Mouse (Mus musculus): ENCODE measurements around the gene Ftsj1.

The Ftsj1 gene

DNA sequence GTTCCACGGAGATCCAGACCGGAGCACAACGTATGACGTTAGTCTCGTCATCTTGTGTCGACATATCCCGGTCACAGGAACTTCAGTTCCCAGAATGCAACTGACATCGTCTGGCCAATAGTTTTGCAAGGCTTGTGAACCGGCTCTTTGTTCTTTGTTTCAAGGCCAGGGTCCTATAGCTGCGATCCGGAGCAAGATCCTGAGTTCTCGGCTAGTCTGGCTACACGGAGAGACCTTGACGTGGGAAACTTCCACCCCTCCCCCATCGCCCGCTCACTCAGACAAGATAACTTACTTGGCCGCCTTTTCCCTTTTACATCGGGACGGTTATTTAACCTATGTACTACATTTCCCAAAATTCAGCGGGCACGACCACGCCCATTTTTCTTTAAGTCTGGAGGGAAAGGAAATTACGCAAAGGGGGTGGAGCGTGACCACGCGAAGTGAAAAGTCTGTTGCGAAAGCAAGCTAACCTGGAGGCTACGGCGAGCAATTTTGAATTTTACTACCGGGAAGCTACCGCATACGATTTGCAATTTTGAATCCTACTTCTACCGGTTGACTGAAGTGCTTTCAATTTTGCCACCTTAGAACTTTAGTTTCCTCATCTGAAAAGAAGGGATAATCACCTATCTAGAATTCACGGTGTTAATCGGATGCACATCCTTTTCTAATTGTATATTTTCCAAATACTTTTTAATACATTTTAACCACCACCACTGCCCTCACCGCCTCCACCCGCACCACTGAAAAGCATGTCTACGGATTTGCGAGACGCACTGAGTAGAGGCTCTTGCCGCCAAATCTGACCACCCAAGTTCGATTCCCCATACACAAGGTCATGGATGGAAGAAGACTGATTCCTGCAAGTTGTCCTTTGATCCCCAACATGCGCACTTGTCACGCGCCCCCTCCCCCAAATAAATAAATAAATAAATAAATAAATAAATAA lies at the start of gene Ftsj1:
Gene Ftsj1, minus strand, starts transcription at position 73 of the 952 bp plus-strand sequence.
- in situ Hi-C loops (cut with MboI; ENCODE audit: unreplicated experiment in 2 of 2), result no loop called here

DNA sequence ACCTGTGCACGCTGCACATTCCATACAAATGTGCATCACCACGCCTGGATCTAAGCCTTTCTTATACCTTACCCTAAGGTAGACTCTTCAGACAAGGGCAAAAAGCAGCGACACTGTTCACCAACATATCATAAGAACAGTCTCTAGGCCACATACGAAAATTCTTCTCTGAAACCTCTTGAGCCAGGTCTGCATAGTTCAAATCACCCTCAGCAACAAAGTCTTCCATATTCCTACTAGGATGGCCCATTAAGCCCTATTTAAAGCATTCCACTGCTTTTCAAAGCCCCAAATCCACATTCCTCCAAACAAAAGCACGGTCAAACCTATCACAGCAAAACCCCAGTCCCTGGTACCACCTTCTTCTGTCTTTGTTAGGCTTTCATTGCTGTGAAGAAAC lies 36.4 kb upstream of the Ftsj1 start:
- in situ Hi-C loops (cut with MboI; ENCODE audit: unreplicated experiment in 2 of 2), result no loop called here

DNA sequence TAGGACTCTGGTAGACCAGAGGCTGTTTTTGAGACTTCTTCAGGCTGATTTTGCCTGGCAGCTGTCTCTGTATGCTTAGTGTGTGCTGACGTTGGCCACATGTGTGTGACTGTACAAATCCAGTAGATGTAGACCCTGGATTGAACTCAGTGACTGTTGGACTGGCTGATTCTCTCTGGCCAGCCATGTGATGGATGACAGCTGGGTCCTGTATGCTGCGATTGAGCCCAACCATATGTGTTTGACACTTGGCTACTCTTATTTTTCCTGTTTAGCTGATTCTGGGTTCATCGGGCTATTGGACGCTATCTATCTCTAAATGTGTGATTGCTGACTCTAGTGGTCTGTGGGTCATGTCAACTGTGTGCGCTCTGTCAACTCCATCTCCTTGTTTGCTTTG lies 21.9 kb upstream of the Ftsj1 start:
- in situ Hi-C loops (cut with MboI; ENCODE audit: unreplicated experiment in 2 of 2), result no loop called here

DNA sequence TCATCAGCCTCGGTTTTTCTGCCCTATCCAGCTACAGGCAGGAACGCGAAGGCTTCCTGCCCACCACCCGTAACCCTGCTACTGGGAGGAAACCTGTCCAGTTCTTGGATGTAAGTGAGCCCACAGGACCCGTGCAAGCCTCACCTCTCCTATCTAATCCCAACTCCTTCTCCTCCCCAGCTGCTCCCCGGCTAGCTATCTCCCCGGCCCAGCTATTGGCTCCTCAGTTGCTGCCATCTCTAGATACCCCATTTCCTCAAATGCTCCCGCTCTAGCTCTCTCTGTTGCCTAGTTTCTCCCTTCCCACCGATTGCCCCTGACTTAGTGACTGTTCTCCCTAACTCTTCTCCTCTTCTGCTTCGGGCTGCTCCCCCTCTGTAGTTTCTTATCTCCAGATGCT lies 19.8 kb upstream of the Ftsj1 start:
- in situ Hi-C loops (cut with MboI; ENCODE audit: unreplicated experiment in 2 of 2), result no loop called here

DNA sequence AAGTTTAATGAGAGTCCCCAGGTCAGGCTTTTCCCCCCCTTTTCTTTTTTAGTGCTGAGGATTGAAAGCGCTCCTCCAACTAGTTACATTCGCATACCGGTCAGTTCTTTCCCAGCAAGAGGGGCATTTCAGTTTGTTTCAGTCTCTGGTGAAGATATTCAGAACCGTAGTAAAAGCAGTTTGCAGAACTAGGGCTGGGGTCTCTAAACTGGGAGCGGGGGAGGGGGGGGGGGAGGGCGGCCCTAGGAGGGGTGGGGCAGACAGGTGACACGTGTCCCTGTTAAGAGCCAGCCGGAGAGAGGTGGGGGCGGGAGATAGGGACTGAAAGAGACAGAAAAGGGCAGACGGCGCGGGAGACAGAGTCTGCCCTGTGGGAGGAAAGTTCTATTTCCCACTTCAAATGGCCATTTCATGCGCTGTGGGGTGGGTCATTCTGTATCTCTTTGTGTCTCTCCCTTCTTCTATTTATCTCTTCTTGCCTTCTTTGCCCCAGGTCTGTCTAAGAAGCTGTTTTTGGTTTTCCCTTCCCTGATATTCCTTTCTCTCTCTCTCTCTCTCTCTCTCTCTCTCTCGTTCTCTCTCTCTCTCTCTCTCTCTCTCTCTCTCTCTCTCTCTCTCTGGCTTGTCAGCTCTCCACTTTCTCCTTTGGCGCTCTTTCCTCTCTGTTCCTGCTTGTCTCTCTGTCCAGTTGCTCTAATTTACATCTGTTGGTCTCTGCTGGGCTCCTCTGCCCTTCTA lies 19.0 kb upstream of the Ftsj1 start, which contains the start of gene Slc38a5:
Gene Slc38a5, plus strand, starts transcription at position 51 of the 738 bp plus-strand sequence.
- in situ Hi-C loops (cut with MboI; ENCODE audit: unreplicated experiment in 2 of 2), result no loop called here

DNA sequence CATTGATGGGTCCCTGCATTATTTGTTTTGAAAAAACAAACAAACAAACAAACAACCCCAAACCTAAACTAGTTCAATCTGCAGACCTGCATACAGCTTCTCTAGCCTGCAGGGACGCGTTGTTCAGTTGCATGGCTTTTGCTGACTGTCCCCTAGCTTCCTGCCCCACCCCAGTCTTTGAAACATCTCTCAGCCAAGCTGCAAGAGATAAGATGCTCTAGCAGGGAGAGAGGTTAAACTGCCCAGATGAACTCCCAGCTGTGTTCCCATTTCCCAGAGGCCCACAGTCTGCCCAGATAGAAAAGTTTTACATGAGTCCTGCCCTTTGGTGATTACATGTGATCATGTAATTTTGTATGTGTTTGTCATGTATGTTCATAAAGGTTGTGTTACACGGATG lies 12.0 kb upstream of the Ftsj1 start:
- in situ Hi-C loops (cut with MboI; ENCODE audit: unreplicated experiment in 2 of 2), result no loop called here

DNA sequence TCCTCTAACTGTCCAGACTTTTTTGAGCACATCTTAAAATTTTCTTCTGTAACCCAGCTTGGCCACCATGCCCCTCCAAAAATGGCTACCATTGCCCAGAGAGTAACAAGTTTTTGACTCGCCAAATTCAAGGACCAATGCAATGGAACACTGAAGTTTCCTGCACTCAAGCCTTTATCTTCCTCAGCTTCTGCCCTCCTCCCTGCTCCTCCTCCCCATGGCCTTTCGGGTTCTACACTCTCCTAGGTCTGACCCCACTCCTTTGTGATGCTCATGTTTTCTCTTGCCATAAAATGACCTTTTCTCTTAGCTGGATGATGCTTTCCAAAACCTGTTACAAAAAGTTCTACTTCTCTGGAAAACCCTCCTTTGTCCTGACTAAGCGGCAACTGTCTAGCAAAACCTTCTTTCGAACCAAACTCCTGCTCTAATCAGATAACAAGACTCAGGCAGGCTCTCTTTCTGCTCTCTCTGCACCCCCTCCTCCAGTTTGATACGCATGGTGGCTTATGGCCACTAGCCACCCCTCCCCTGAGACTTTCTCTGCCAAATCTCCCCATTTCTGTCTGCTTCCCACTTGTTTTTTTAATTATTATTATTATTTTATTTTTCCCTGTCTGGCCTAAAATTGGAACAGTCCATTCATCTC lies 11.1 kb upstream of the Ftsj1 start:
- in situ Hi-C loops (cut with MboI; ENCODE audit: unreplicated experiment in 2 of 2), result no loop called here

DNA sequence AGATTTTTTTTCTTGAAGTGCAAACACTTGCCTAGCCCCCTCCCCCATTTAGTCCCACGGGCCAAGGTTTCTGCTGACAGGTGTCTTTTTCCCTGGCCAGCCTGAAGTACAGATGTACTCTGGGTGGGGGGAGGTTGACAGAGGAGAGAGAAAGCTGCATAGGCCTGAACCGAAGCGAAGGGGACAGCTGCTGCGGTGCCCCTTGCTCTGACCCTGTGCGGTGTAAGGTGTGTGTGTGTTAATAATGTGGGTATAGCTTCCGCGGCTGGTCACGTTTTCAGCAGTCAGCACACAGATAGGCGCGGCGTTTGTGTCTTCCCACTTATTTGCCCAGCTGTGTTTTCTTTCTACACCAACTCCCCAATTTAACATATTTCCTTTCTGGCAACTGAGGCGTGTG lies 7.3 kb upstream of the Ftsj1 start:
- in situ Hi-C loops (cut with MboI; ENCODE audit: unreplicated experiment in 2 of 2), result no loop called here

DNA sequence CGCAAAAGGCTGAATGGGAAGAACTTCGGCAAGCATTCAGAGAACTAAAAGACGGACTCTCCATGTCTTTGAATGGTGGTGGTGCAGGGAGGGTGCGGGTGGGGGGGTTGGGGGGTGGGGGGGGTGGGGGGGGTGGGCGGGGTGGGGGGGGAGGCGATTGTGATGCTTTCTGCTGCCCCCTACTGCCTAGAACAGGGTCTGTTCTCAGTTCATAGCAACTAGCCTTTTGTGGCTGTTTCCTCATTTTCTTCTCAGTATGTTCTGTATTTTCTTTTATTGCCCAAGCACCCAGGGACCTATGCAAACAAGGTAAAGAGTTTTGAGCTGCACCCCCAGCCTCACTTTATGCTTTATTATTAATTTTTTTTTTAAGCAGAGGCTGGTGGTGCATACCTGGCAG lies 3.6 kb upstream of the Ftsj1 start:
- in situ Hi-C loops (cut with MboI; ENCODE audit: unreplicated experiment in 2 of 2), result no loop called here

DNA sequence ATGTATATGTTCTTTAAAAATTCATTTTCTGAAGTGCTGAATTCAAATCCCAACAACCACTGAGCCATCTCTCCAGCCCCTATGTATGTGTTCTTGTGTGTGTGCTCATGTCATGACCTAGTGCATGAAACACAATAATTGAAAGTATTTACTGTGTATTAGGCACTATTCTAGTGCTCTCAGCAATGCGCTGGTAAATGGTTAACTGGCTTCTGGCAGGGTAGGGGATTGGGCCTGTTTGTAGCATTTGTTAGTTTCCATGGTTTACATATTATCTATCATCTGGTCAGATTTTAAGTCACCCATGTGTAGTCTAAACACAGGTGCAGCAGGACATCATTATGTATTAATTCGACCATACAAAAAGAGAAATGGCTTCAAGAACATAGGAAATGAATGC lies 1.5 kb upstream of the Ftsj1 start:
- in situ Hi-C loops (cut with MboI; ENCODE audit: unreplicated experiment in 2 of 2), result no loop called here

DNA sequence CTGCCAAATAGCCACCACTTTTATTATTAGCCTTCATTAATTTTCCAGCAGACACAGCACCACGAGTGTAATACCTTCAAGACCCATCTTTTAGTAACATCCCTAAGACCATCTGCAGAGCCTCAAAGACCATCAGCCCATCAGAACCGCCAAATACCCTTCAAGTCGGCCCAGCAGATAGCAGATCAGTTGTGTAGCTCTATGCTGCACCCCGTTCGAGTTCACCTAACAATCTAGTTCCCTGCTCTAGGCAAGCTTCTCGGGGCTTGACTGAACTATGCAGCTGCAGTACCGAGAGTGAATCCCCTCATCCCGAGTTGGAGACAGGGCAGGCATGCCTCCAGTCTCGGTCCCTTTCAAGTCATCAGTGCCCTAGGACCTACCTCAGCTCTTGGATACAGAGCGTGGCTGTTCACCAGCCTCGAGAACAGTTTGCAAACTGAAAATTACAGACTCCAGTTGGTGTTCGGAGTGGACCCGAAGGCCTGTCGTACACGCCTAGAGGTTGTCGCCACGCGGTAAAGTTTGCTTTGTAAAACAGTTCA lies 345 bp downstream of the Ftsj1 start:
- in situ Hi-C loops (cut with MboI; ENCODE audit: unreplicated experiment in 2 of 2), result no loop called here

DNA sequence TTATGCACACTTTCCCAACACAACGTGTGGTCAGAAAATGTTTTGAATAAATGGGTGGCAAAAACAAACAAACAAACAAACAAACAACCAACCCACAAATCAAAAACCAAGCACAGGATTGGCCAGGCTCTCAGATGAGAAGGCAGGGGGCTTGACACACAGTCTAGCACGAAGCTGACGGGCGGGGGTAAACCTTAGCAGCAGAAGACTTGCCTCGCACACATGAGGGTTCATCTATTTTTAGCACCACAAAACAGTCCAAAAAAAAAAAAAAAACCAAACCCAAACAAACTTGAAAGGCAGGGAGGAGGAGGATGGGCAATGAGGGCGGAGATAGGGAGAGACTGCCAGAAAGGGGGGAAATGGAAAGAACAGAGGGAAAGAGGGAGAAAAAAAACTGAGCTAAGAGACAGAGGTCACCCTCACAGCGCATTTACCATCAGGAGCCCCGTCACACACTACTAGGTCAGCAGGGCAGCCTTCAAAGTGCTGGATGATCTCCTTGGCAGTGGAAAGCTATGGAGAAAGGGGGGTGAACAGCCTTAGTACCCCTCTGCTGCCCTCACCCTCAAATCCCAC lies 3.6 kb downstream of the Ftsj1 start:
- in situ Hi-C loops (cut with MboI; ENCODE audit: unreplicated experiment in 2 of 2), result loop anchor here (10.0 to 25.0 kb wide), 2 partner anchors 54 to 336 kb away; partner anchors contain the start of genes Ebp (in 1 of the 2), Gm10490 (in 1 of the 2), Gm10491 (in 1 of the 2) and Pcsk1n (in 1 of the 2)

DNA sequence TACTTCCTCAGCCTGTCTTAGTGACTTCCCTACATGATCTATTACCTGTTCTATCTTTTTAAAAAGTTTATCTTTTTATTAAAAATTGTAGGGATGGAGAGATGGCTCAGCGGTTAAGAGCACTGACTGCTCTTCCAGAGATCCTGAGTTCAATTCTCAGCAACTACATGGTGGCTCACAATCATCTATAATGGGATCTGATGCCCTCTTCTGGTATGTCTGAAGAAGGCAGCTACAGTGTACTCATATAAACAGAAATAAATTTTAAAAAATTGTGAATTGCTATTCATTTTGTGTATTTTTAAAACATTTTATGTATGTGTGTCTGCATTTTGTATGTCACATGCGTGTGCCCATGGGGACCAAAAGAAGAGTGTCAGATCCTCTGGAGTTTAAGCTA lies 4.5 kb downstream of the Ftsj1 start:
- in situ Hi-C loops (cut with MboI; ENCODE audit: unreplicated experiment in 2 of 2), result loop anchor here (10.0 to 25.0 kb wide), 2 partner anchors 53 to 335 kb away; partner anchors contain the start of genes Ebp (in 1 of the 2), Gm10490 (in 1 of the 2), Gm10491 (in 1 of the 2) and Pcsk1n (in 1 of the 2)

DNA sequence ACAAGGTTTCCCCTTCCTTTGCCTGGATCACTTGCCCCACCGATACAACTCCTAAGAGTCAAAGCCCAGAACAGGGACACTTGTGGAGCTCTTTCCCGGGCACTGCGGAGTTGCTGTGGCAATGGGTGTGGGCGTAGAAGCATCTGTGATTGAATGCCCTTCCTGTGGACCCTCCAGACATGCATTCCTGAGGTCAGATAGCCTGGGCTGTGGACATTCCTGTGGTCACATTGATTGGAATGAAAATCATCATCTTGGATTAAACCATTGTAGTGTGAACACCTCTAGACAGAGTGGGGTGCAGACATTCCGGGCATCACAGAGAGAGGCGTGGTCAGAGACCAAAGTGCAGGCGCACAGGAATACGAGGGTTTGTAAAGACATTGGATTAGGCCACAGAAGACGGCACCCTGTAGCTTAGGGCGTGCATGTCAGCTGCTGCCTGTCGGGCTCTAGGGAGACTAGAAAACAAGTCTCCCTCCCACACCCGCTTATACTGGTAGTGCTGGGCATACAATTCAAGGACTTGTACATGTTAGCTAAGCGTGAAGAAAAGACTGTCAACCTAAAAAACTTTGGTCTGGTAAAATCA lies 13.3 kb downstream of the Ftsj1 start:
- in situ Hi-C loops (cut with MboI; ENCODE audit: unreplicated experiment in 2 of 2), result loop anchor here in 1 of 2 experiments (25.0 kb wide), 1 partner anchor 327 kb away; the partner anchor contains the start of genes Gm10490, Gm10491 and Pcsk1n

DNA sequence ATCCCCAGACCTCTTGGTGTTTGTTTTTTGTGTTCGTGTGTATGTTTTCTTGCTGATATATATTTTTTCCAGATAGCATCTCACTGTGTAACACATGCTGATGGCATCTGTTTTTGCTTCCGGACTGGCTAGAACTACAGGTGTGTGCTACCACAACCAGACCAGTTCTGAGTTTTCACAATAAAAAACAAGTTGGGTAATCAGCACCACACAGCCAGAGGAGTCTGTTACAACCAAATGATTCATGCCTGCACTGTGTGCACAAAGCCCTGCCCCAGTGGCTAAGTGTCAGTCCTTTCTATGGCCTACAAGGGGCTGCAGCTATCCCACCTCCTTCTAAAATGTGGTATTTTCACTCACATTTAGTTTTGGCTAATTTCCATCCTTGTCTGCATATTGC lies 15.5 kb downstream of the Ftsj1 start:
- in situ Hi-C loops (cut with MboI; ENCODE audit: unreplicated experiment in 2 of 2), result loop anchor here in 1 of 2 experiments (25.0 kb wide), 1 partner anchor 324 kb away; the partner anchor contains the start of genes Gm10490, Gm10491 and Pcsk1n

DNA sequence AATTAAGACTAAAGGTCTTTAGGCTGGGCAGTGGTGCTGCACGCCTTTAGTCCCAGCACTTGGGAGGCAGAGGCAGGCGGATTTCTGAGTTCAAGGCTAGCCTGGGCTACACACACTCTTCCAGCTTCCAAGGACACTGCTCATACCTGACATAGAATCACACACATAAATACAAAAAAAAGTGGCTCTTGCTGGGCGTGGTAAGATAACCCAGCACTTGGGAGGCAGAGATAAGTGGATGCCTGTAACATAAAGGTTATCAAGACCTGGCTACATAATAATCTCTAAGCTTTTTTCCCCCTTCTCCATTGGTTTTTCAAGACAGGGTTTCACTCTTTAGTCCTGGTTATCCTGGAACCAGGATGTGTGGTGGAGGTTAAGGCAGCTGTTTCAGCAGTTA lies 18.6 kb downstream of the Ftsj1 start:
- in situ Hi-C loops (cut with MboI; ENCODE audit: unreplicated experiment in 2 of 2), result loop anchor here in 1 of 2 experiments (25.0 kb wide), 1 partner anchor 321 kb away; the partner anchor contains the start of genes Gm10490, Gm10491 and Pcsk1n

DNA sequence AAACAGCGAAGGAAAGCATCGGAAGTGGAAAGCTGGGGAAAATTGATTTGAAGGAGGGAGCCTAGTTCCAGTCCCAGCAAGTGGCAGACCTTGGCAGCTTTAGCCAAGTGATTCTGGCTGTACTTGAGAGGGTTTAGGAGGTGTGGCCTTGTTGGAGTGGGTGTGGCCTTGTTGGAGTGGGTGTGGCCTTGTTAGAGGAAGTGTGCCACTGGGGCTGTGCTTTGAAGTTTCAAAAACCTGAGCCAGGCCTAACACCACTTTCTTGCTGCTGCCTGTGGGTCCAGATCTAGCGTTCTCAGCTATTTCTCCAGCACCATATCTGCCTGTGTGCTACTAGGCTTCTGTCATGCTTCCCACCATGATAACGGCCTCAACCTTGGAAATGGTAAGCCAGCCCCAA lies 21.9 kb downstream of the Ftsj1 start:
- in situ Hi-C loops (cut with MboI; ENCODE audit: unreplicated experiment in 2 of 2), result loop anchor here in 1 of 2 experiments (25.0 kb wide), 1 partner anchor 318 kb away; the partner anchor contains the start of genes Gm10490, Gm10491 and Pcsk1n

DNA sequence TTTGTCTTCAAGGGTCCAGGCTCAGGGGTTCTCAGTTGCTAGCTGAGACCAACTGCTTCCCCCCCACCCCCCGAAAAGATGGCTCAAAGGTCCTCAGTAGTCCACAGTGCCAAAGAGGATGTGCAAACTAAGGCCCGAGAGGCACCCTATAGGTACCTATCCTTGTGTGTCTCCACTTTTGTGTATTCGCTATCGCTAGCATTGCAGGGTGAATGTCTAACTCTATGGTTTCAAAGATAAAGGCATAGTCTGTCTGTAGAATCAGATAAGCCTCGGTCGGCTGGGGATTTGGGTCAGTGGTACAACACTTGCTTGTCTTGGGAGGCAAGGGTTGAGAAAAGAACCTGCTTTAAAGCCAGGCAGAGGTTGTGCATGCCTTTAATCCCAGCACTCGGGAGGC lies 28.7 kb downstream of the Ftsj1 start:
- in situ Hi-C loops (cut with MboI; ENCODE audit: unreplicated experiment in 2 of 2), result no loop called here

DNA sequence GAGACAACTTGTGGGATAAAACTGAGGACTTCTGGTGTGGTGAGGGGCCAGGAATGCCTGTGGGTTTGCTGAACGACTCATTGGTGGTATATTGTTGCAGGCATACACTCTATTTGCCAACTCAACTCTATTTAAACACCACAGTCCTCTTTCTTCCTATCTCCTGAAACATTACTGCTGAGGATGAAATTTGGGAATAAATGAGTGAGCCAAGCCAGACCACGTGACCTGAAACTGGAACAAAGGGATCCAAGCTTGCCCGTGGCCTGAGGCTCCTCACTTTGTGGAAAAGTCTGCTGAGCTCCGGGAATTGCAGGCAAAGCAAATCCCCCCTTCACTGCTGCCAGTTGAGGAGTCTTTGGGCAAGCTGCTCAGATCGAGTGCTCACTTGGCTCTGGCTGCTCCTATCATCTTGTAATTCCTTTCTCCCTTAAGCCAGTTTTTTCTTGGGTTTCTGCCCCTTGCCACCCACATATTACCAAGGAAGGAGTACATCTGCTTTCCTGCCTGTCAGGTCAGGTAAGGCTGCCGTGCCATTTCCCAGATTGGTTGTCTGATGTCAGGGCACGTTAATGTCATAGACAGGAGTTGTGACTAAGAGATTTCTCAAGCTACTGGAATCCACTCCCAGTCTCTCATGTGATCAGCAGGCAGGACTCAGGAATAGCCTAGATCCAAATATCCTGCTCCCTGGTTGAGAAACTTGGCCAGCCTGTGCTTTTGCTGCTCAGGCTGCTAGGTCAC lies 29.4 kb downstream of the Ftsj1 start:
- in situ Hi-C loops (cut with MboI; ENCODE audit: unreplicated experiment in 2 of 2), result no loop called here
